Mouse (Mus musculus): ENCODE results near the gene Dnal1.

DNA sequence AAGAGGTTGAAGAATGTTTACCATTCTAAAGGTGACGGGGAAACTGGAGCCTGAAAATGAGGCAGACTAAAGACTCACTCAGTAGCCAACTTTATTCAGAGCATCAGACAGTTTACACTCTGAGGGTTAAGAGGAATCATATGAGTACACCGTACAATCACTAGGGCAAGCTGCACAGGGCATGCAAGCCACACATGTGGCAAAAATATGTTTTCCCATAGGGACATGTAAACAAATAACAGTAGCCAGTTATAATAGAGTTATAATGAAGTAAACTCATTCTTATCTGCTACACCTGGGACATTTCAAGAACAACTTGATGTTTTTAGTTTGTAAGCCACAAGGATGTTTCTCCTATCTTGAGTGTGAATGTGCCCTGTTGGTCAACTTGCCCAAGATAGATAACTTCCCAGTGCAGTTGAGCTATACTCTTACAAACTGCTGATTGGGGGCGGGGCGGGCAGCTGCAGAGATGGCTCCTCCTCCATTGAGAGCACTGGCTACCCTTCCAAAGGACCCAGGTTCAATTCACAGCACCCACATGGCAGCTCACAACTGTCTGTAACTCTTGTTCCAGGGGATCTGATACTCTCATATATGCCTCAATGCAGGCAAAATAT lies 36.7 kb upstream of the Dnal1 start:
- TF ChIP-seq CTCF (IDR thresholded peaks at IDR 0.05; ENCODE audit: insufficient read depth, low read length): no peak
- TF ChIP-seq POLR2A (IDR thresholded peaks at IDR 0.05; ENCODE audit: borderline replicate concordance, extremely low read depth, low read depth, low read length): no peak

Data from lung, adult 2 months (tissue).